ENCODE assay signal across 9 mouse cellular contexts in genomic region chr12:81630520-81630914, GRCm38 (mm10). TPM values are rescaled to one million over a fixed set of nuclear protein-coding genes. Genes with fewer than 3 reads are reported as not detected.
DNase-seq lines count a peak whose midpoint lies in the region; ATAC-seq and TF ChIP-seq lines count a peak whose summit lies in the region.
"Had no signal": no experiment of that assay in that cellular context is flagged by ENCODE, and none has a peak within 500 bp of the region (broad histone marks: within the 10 kb centered on the region; RNA-seq: fewer than 3 reads in every experiment).

No protein-coding gene starts in this region.

- no peak for TF ChIP-seq CTCF in kidney, postnatal 0 days (IDR thresholded peaks at IDR 0.05; ENCODE audit: low read depth)

- 0 out of 2 replicates have a peak overlapping the region, but pooled peaks have one; percentile 51 for H3K9ac ChIP-seq in kidney, postnatal 0 days (ENCODE audit: low read depth, low read length)
- no peak overlapping the region for H3K9ac ChIP-seq in liver, embryonic 12.5 days
- peak overlapping the region; percentile 80 for H3K9ac ChIP-seq in neural tube, embryonic 14.5 days (replicated peaks; ENCODE audit: low read depth, low read length)

- H3K9me3 ChIP-seq in kidney, postnatal 0 days (replicated peaks; ENCODE audit: low read length): no peaks in the 10 kb centered on the region
- H3K9me3 ChIP-seq in liver, embryonic 12.5 days (replicated peaks): no peaks in the 10 kb centered on the region
- H3K9me3 ChIP-seq in neural tube, embryonic 14.5 days (ENCODE audit: control insufficient read depth, low read length): no peaks in the 10 kb centered on the region

- peak overlapping the region; percentile 96 for H3K4me2 ChIP-seq in kidney, postnatal 0 days (ENCODE audit: low read length)
- peak overlapping the region; percentile 72 for H3K4me2 ChIP-seq in liver, embryonic 12.5 days
- peak overlapping the region; percentile 82 for H3K4me2 ChIP-seq in neural tube, embryonic 14.5 days (ENCODE audit: low read depth, low read length)

- no peaks in the 10 kb centered on the region for H3K36me3 ChIP-seq in kidney, postnatal 0 days (ENCODE audit: insufficient read depth, low read length)
- no peaks in the 10 kb centered on the region for H3K36me3 ChIP-seq in liver, embryonic 12.5 days
- no peaks in the 10 kb centered on the region for H3K36me3 ChIP-seq in neural tube, embryonic 14.5 days (ENCODE audit: control insufficient read depth, insufficient read depth, low read length)

- H3K27ac ChIP-seq in kidney, postnatal 0 days: no peak overlapping the region
- no peak overlapping the region for H3K27ac ChIP-seq in liver, embryonic 12.5 days
- peak overlapping the region; percentile 88 for H3K27ac ChIP-seq in neural tube, embryonic 14.5 days (ENCODE audit: low read depth, low read length)

- 3% methylated on average over 16 of the region's 16 CpGs for WGBS in kidney, postnatal 0 days
- 6% methylated on average over 16 of the region's 16 CpGs for WGBS in liver, embryonic 12.5 days (ENCODE audit: insufficient replicate concordance)
- WGBS in neural tube, embryonic 14.5 days: 2% methylated on average over 16 of the region's 16 CpGs

- H3K27me3 ChIP-seq in kidney, postnatal 0 days (ENCODE audit: insufficient read depth, low read length): peaks cover 38% of the 10 kb centered on the region
- H3K27me3 ChIP-seq in liver, embryonic 12.5 days (replicated peaks): peaks cover 84% of the 10 kb centered on the region
- H3K27me3 ChIP-seq in neural tube, embryonic 14.5 days (ENCODE audit: control insufficient read depth, insufficient read depth, low read length): no peaks in the 10 kb centered on the region

- H3K4me3 ChIP-seq in kidney, postnatal 0 days (replicated peaks; ENCODE audit: low read depth, low read length): peak overlapping the region; percentile 50
- peak overlapping the region; percentile 48 for H3K4me3 ChIP-seq in liver, embryonic 12.5 days
- peak overlapping the region; percentile 60 for H3K4me3 ChIP-seq in neural tube, embryonic 14.5 days (ENCODE audit: low read depth, low read length)
- H3K4me3 ChIP-seq: erythroblast, embryonic 14.5 days had no signal

- no peaks in the 10 kb centered on the region; the same call in 1 of the 2 replicates for H3K4me1 ChIP-seq in kidney, postnatal 0 days (replicated peaks; ENCODE audit: insufficient read depth, low read length)
- 0 out of 2 replicates have a peak, but pooled peaks cover 8% of the 10 kb centered on the region for H3K4me1 ChIP-seq in liver, embryonic 12.5 days
- H3K4me1 ChIP-seq in neural tube, embryonic 14.5 days (ENCODE audit: control insufficient read depth, insufficient read depth, low read length): 0 out of 2 replicates have a peak, but pooled peaks cover 13% of the 10 kb centered on the region

- peak; percentile 13 to 54 for DNase-seq in adrenal gland, adult (ENCODE audit: inconsistent age in 2 of 2, low spot score in 1 of 2)
- no peak for DNase-seq in adrenal gland, adult 8-10 months
- peak; percentile 53 for DNase-seq in embryo, embryonic 10.5 days (ENCODE audit: low spot score)
- DNase-seq in gastrocnemius, postnatal 25 days: peak; percentile 32
- no peak for DNase-seq in kidney, postnatal 0 days (ENCODE audit: low spot score)
- no peak for DNase-seq in natural killer cell, adult 2 months (ENCODE audit: low spot score in 2 of 2)

- ATAC-seq in kidney, postnatal 0 days (replicated peaks; ENCODE audit: low FRiP score, low read depth): no peak
- ATAC-seq in liver, embryonic 12.5 days: no peak
- ATAC-seq in neural tube, embryonic 14.5 days (ENCODE audit: low read depth): peak; percentile 82

RNA-seq across cellular contexts. Expression of gene Ttc9, which starts 0.5 kb away (rescaled TPM):
- total RNA-seq in adrenal gland, adult 8-10 months (2022): 1 to 10 TPM; 3.3 to 4.7 (median 4.3) TPM
- total RNA-seq in gastrocnemius, postnatal 25 days (2021): 10 to 100 TPM in 1 of 2 experiments, 1 to 10 TPM in 1; 8.4 to 14.1 TPM
- polyA plus RNA-seq in kidney, postnatal 0 days (2015; fragmentation: Nextera tagmentation; extraction: Ambion mirVana): 1.4 and 2.1 TPM in 2 replicates
- 0.12 and 0.33 TPM in 2 replicates for polyA plus RNA-seq in liver, embryonic 12.5 days (2016; fragmentation: Nextera tagmentation; extraction: Ambion mirVana)
- polyA plus RNA-seq in neural tube, embryonic 14.5 days (2014; fragmentation: Nextera tagmentation; extraction: Ambion mirVana): 15.9 and 19.7 TPM in 2 replicates
- polyA plus RNA-seq: erythroblast, embryonic 14.5 days had no signal

RNA-seq across cellular contexts. Expression of gene Med6, which starts 35.7 kb away (rescaled TPM):
- 10 to 100 TPM; 22.6 to 36.4 (median 30.0) TPM for total RNA-seq in adrenal gland, adult 8-10 months (2022)
- total RNA-seq in gastrocnemius, postnatal 25 days (2021): 10 to 100 TPM in 1 of 2 experiments, 1 to 10 TPM in 1; 9.9 to 12.8 TPM
- 53.4 and 54.5 TPM in 2 replicates for polyA plus RNA-seq in kidney, postnatal 0 days (2015; fragmentation: Nextera tagmentation; extraction: Ambion mirVana)
- 45.9 and 48.1 TPM in 2 replicates for polyA plus RNA-seq in liver, embryonic 12.5 days (2016; fragmentation: Nextera tagmentation; extraction: Ambion mirVana)
- polyA plus RNA-seq in neural tube, embryonic 14.5 days (2014; fragmentation: Nextera tagmentation; extraction: Ambion mirVana): 39.5 and 46.1 TPM in 2 replicates

Comparison
In these comparisons a context has a peak if more than half of its experiments do, and no peak if none do; other contexts are left out.
1. DNase-seq: peak in adrenal gland, adult (2 of 2), embryo, embryonic 10.5 days (single experiment) and gastrocnemius, postnatal 25 days (single experiment); none in adrenal gland, adult 8-10 months (single experiment), kidney, postnatal 0 days (single experiment) and natural killer cell, adult 2 months (0 of 2).
2. Peak in every context shown above with its lines, with median percentiles within 50 percentile points of each other: H3K4me2 ChIP-seq and H3K4me3 ChIP-seq.